Mouse (Mus musculus): ENCODE measurements around the gene Casq2. TPM values are rescaled to one million over a fixed set of nuclear protein-coding genes. Genes with fewer than 3 reads are reported as not detected.
"Not testable (repeated sequence)": the region's sequence is repeated elsewhere in the genome, so short reads cannot be mapped to it uniquely, and the experiment has no call there.

Casq2 gene
- polyA plus RNA-seq, 1 experiment from 2014 or later: 105 TPM

DNA sequence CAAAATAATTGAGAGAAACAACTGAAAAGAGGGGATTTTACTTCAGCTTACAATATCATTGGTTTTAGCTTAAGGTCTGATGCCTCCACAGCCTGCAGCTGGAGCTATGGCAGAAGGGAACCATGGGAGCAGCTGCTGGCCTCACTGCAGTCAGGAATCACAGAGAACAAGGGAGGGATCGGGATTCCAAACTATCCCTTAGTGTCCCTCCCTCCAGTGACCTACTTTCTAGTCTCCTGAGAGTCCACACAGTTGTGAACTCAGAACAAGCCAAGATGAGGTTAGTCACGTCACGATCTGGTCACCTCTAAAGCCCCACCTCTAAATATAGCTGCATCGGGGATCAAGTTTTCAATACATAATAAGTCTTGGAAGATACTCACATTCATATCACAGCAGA, 61.0 kb downstream of the Casq2 start:
- Histone ChIP-seq H3K27me3 (replicated peaks) (no peaks in the 10 kb centered on the region), H3K4me3 (no peak overlapping the region), H3K9ac (no peak overlapping the region), H3K4me1 (replicated peaks) (peaks cover 45% of the 10 kb centered on the region), H3K4me2 (no peak overlapping the region), H3K36me3 (peaks cover 4% of the 10 kb centered on the region; the same call in 1 of the 2 replicates), H3K9me3 (replicated peaks) (no peaks in the 10 kb centered on the region), H3K27ac (ENCODE audit: poor library complexity, severe bottlenecking) (no peak overlapping the region; the same call in 1 of the 2 replicates)
- WGBS: 72% methylated on average over 4 of the region's 4 CpGs
- no peak for ATAC-seq (ENCODE audit: insufficient number of reproducible peaks, low FRiP score)

GRCm38 (mm10) chr3:102149941-102150340, 63.7 kb downstream of the Casq2 start:
- H3K4me1 ChIP-seq (replicated peaks): peaks cover 39% of the 10 kb centered on the region
- no peaks in the 10 kb centered on the region for H3K9me3 ChIP-seq (replicated peaks)
- H3K27me3 ChIP-seq (replicated peaks): no peaks in the 10 kb centered on the region
- ATAC-seq (ENCODE audit: insufficient number of reproducible peaks, low FRiP score): no peak
- WGBS: 52% methylated on average over 7 of the region's 7 CpGs
- no peak overlapping the region for H3K4me3 ChIP-seq
- no peak overlapping the region for H3K4me2 ChIP-seq
- peaks cover 10% of the 10 kb centered on the region; the same call in 1 of the 2 replicates for H3K36me3 ChIP-seq
- H3K9ac ChIP-seq: no peak overlapping the region
- no peak overlapping the region for H3K27ac ChIP-seq (ENCODE audit: poor library complexity, severe bottlenecking)

- Histone ChIP-seq H3K9ac (no peak overlapping the region), H3K27ac (ENCODE audit: poor library complexity, severe bottlenecking) (no peak overlapping the region), H3K36me3 (peaks cover 19% of the 10 kb centered on the region), H3K4me2 (no peak overlapping the region), H3K4me1 (replicated peaks) (peaks cover 27% of the 10 kb centered on the region), H3K9me3 (replicated peaks) (no peaks in the 10 kb centered on the region), H3K4me3 (no peak overlapping the region), H3K27me3 (replicated peaks) (no peaks in the 10 kb centered on the region)
- 64% methylated on average over 4 of the region's 4 CpGs for WGBS
- ATAC-seq (ENCODE audit: insufficient number of reproducible peaks, low FRiP score): no peak
Observed at GRCm38 (mm10) chr3:102151850-102152249, 65.6 kb downstream of the Casq2 start.

- peaks cover 25% of the 10 kb centered on the region for H3K36me3 ChIP-seq
- H3K4me2 ChIP-seq: no peak overlapping the region
- no peak overlapping the region for H3K4me3 ChIP-seq
- H3K27me3 ChIP-seq (replicated peaks): no peaks in the 10 kb centered on the region
- ATAC-seq (ENCODE audit: insufficient number of reproducible peaks, low FRiP score): no peak
- H3K9ac ChIP-seq: no peak overlapping the region
- no peaks in the 10 kb centered on the region for H3K9me3 ChIP-seq (replicated peaks)
- no peak overlapping the region for H3K27ac ChIP-seq (ENCODE audit: poor library complexity, severe bottlenecking)
- H3K4me1 ChIP-seq (replicated peaks): peaks cover 21% of the 10 kb centered on the region
- WGBS: 45% methylated on average over 4 of the region's 4 CpGs
Observed at GRCm38 (mm10) chr3:102152471-102152870, 66.3 kb downstream of the Casq2 start.

DNA sequence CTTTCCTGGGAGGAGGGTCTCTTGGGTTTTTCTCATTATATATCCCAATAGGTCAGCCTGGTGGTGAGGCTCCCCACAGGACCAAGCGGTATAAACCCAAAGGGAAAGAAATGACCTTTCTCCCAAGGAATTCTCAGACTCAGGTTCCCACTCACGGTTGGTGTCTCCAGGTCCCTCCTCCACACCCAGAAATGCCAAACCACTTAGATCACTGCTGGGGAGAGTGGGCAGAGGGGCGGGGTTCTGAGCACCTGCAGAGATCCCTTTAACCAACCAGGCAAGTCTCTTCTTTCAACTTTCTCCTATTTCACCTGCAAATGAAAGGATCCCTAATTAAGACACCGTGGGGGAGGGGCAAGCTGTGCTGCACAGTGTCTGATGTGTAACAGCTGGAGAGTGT, 66.7 kb downstream of the Casq2 start:
- no peak overlapping the region for H3K4me2 ChIP-seq
- H3K4me3 ChIP-seq: no peak overlapping the region
- peaks cover 29% of the 10 kb centered on the region for H3K36me3 ChIP-seq
- no peaks in the 10 kb centered on the region for H3K9me3 ChIP-seq (replicated peaks)
- 30% methylated on average over 4 of the region's 4 CpGs for WGBS
- H3K27ac ChIP-seq (ENCODE audit: poor library complexity, severe bottlenecking): no peak overlapping the region
- no peak overlapping the region for H3K9ac ChIP-seq
- peaks cover 19% of the 10 kb centered on the region for H3K4me1 ChIP-seq (replicated peaks)
- ATAC-seq (ENCODE audit: insufficient number of reproducible peaks, low FRiP score): no peak; the same call in 1 of the 2 replicates
- no peaks in the 10 kb centered on the region for H3K27me3 ChIP-seq (replicated peaks)

GRCm38 (mm10) chr3:102154107-102154506, 67.9 kb downstream of the Casq2 start:
- ATAC-seq (ENCODE audit: insufficient number of reproducible peaks, low FRiP score): no peak
- WGBS: 87% methylated on average over 7 of the region's 7 CpGs
- H3K4me2 ChIP-seq: no peak overlapping the region
- no peak overlapping the region for H3K9ac ChIP-seq
- no peak overlapping the region for H3K27ac ChIP-seq (ENCODE audit: poor library complexity, severe bottlenecking)
- H3K4me3 ChIP-seq: no peak overlapping the region
- H3K27me3 ChIP-seq (replicated peaks): no peaks in the 10 kb centered on the region
- H3K36me3 ChIP-seq: peaks cover 40% of the 10 kb centered on the region
- peaks cover 19% of the 10 kb centered on the region for H3K4me1 ChIP-seq (replicated peaks)
- no peaks in the 10 kb centered on the region for H3K9me3 ChIP-seq (replicated peaks)

DNA sequence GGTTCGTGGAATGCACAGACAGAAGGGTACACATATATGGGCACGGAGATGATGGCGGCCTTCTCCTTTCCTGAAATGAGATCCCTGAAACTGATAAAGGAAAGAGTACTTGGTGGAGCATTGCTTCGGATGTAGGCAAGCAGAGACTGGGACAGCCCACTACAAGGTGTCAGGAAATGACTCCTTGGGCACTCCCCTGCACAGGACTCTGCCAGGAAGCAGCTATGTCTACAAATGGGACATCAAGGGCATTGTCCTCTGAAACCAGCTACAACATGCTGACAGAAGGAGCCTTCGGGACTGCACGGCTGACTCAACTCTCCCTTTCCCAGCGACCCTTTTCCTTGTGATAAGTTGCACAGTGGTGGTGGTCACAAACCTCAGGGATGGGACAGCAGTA, 70.5 kb downstream of the Casq2 start:
- H3K4me3 ChIP-seq: no peak overlapping the region
- peaks cover 28% of the 10 kb centered on the region for H3K4me1 ChIP-seq (replicated peaks)
- no peaks in the 10 kb centered on the region for H3K27me3 ChIP-seq (replicated peaks)
- ATAC-seq (ENCODE audit: insufficient number of reproducible peaks, low FRiP score): no peak
- WGBS: 80% methylated on average over 7 of the region's 7 CpGs
- no peak overlapping the region for H3K4me2 ChIP-seq
- H3K27ac ChIP-seq (ENCODE audit: poor library complexity, severe bottlenecking): no peak overlapping the region
- H3K9ac ChIP-seq: no peak overlapping the region
- peaks cover 63% of the 10 kb centered on the region for H3K36me3 ChIP-seq
- H3K9me3 ChIP-seq (replicated peaks): no peaks in the 10 kb centered on the region

GRCm38 (mm10) chr3:102157652-102158051, 71.4 kb downstream of the Casq2 start:
- Histone ChIP-seq H3K4me2 (no peak overlapping the region), H3K9me3 (replicated peaks) (no peaks in the 10 kb centered on the region), H3K36me3 (peaks cover 71% of the 10 kb centered on the region), H3K4me3 (no peak overlapping the region), H3K27me3 (replicated peaks) (no peaks in the 10 kb centered on the region), H3K4me1 (replicated peaks) (peaks cover 26% of the 10 kb centered on the region), H3K9ac (no peak overlapping the region), H3K27ac (ENCODE audit: poor library complexity, severe bottlenecking) (no peak overlapping the region)
- no peak for ATAC-seq (ENCODE audit: insufficient number of reproducible peaks, low FRiP score)
- WGBS: 84% methylated on average over 6 of the region's 6 CpGs

- no peaks in the 10 kb centered on the region for H3K27me3 ChIP-seq (replicated peaks)
- no peak overlapping the region for H3K9ac ChIP-seq
- H3K27ac ChIP-seq (ENCODE audit: poor library complexity, severe bottlenecking): no peak overlapping the region
- peaks cover 21% of the 10 kb centered on the region for H3K4me1 ChIP-seq (replicated peaks)
- 71% methylated on average over 14 of the region's 14 CpGs for WGBS
- H3K9me3 ChIP-seq (replicated peaks): no peaks in the 10 kb centered on the region
- ATAC-seq (ENCODE audit: insufficient number of reproducible peaks, low FRiP score): 0 out of 2 replicates have a peak, but pooled peaks have one; percentile 2
- H3K36me3 ChIP-seq: peaks cover 82% of the 10 kb centered on the region
- no peak overlapping the region for H3K4me3 ChIP-seq
- H3K4me2 ChIP-seq: no peak overlapping the region
Observed at GRCm38 (mm10) chr3:102158759-102159422, 72.7 kb downstream of the Casq2 start.

GRCm38 (mm10) chr3:102159423-102160325, 73.5 kb downstream of the Casq2 start:
- peaks cover 81% of the 10 kb centered on the region for H3K36me3 ChIP-seq
- no peak overlapping the region for H3K4me3 ChIP-seq
- WGBS: 71% methylated on average over 14 of the region's 14 CpGs
- no peaks in the 10 kb centered on the region for H3K27me3 ChIP-seq (replicated peaks)
- H3K4me1 ChIP-seq (replicated peaks): peaks cover 21% of the 10 kb centered on the region
- no peak overlapping the region for H3K9ac ChIP-seq
- H3K9me3 ChIP-seq (replicated peaks): no peaks in the 10 kb centered on the region
- peak; percentile 50; the same call in 1 of the 2 replicates for ATAC-seq (ENCODE audit: insufficient number of reproducible peaks, low FRiP score)
- no peak overlapping the region for H3K4me2 ChIP-seq
- peak overlapping the region; percentile 23; the same call in 1 of the 2 replicates for H3K27ac ChIP-seq (ENCODE audit: poor library complexity, severe bottlenecking)

GRCm38 (mm10) chr3:102163861-102164260, 77.6 kb downstream of the Casq2 start:
- H3K27me3 ChIP-seq (replicated peaks); H3K9ac ChIP-seq; H3K9me3 ChIP-seq (replicated peaks); ATAC-seq (ENCODE audit: insufficient number of reproducible peaks, low FRiP score); H3K27ac ChIP-seq (ENCODE audit: poor library complexity, severe bottlenecking); H3K4me3 ChIP-seq: not testable (repeated sequence)
- Histone ChIP-seq H3K4me2 (peak overlapping the region; percentile 24; the same call in 1 of the 2 replicates), H3K4me1 (replicated peaks) (peaks cover 54% of the 10 kb centered on the region), H3K36me3 (peaks cover 63% of the 10 kb centered on the region)
- 47% methylated on average over 1 of the region's 1 CpGs for WGBS
